Mouse (Mus musculus): Measurements from ENCODE around the gene Fam207a. TPM values are rescaled to one million over a fixed set of nuclear protein-coding genes. Genes with fewer than 3 reads are reported as not detected.

Gene Fam207a
- polyA plus RNA-seq, 1 experiment from 2014 or later: 43.6 TPM

DNA sequence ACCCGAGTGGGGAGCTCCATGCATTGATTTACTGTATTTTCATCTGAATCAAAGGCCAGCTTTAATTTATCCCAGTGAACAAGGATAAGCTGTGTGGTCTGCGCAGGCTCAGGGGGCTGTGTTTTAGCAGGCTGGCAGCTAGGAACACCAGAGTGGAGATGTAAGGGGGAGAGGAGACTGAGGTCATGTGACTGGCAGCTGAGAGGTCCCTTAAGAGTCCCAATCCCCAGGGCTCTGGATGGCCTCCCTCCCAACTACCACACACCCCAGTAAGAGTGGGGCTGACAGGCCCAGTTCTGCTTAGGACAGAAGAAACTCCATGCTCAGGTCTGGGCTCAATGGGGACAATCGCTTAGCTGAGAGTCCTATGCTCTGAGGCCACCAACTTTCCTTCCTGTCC is 29.8 kb downstream of the Fam207a start:
- no peak overlapping the region for H3K27ac ChIP-seq
- H3K27me3 ChIP-seq: no peaks in the 10 kb centered on the region
- no peak overlapping the region for H3K9ac ChIP-seq
- ATAC-seq (ENCODE audit: low FRiP score, low read depth): no peak
- no peaks in the 10 kb centered on the region for H3K9me3 ChIP-seq
- H3K4me3 ChIP-seq: no peak overlapping the region
- 81% methylated on average over 3 of the region's 3 CpGs for WGBS
- peaks cover 48% of the 10 kb centered on the region for H3K36me3 ChIP-seq
- H3K4me2 ChIP-seq (replicated peaks): no peak overlapping the region
- H3K4me1 ChIP-seq: peaks cover 10% of the 10 kb centered on the region

DNA sequence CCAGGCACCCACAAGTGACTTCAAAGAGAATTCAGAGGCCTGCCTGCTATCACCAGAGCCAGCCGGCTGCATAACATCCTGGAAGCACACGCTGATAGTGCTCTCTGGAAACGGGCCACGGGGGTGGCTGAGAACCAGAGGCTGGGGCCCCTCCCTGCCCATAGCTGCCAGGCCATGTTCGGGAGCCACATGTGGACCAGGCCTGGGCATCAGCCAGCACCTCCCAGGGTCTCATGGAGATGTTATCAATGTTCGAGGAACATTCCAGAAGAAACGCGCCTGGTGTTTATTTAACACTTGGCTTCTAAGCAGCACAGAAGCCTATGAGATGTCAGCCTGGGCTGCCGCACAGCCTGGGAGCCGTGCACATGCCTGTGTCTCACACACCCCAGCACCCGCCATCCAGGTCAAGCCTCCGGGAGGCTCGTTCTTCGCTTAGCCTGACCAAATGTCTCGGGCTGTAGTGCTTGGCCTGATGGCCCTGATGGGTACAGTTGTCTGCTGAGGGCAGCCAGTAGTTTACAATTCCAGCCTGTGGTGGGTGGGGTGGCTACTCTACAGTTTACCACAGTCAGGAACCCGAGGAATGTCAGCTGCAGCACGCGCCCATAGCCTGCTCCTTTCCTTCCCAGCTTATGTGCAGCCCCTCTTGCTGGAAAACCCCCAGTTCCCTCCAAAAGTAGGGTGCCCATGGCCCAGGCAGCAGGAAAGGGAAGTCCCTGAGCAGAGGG is 31.2 kb downstream of the Fam207a start:
- Histone ChIP-seq H3K4me2 (replicated peaks) (no peak overlapping the region), H3K9me3 (no peaks in the 10 kb centered on the region), H3K4me1 (peaks cover 10% of the 10 kb centered on the region), H3K36me3 (peaks cover 35% of the 10 kb centered on the region), H3K27me3 (no peaks in the 10 kb centered on the region), H3K27ac (peak overlapping the region; percentile 33; the same call in 1 of the 2 replicates), H3K4me3 (no peak overlapping the region), H3K9ac (peak overlapping the region; percentile 8; the same call in 1 of the 2 replicates)
- 32% methylated on average over 18 of the region's 18 CpGs for WGBS
- peak; percentile 38 for ATAC-seq (ENCODE audit: low FRiP score, low read depth)

GRCm38 (mm10) chr10:77481814-77482213 is 33.8 kb downstream of the Fam207a start:
- no peak for ATAC-seq (ENCODE audit: low FRiP score, low read depth)
- Histone ChIP-seq H3K4me3 (no peak overlapping the region), H3K36me3 (peaks cover 10% of the 10 kb centered on the region), H3K9me3 (no peaks in the 10 kb centered on the region), H3K4me1 (peaks cover 10% of the 10 kb centered on the region), H3K27ac (no peak overlapping the region), H3K27me3 (no peaks in the 10 kb centered on the region), H3K4me2 (replicated peaks) (no peak overlapping the region), H3K9ac (no peak overlapping the region)

- 80% methylated on average over 1 of the region's 1 CpGs for WGBS
- Histone ChIP-seq H3K27me3 (no peaks in the 10 kb centered on the region), H3K4me3 (no peak overlapping the region), H3K9me3 (no peaks in the 10 kb centered on the region), H3K36me3 (no peaks in the 10 kb centered on the region), H3K27ac (no peak overlapping the region), H3K4me1 (peaks cover 10% of the 10 kb centered on the region), H3K4me2 (replicated peaks) (no peak overlapping the region), H3K9ac (no peak overlapping the region)
- ATAC-seq (ENCODE audit: low FRiP score, low read depth): no peak
These were observed 35.6 kb downstream of the Fam207a start for GRCm38 (mm10) chr10:77479972-77480371.

DNA sequence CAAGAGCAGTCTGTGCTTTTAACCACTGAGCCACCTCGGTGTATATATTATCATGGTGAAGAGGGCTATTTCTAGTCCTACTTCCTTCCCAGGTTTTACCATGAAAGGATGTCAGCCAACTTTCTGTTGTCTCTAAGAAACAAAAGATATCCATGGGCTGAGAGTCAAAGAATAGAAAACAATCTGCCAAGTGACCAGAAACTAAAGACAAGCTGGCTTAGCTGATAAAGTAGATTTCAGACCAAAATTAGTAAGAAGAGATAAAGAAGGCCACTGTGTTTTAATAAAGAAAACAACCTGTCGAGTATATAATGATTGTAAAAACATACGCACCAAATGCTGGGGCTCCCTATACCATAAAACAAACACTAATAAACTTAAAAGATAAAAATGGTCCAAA is 38.7 kb downstream of the Fam207a start:
- no peaks in the 10 kb centered on the region for H3K27me3 ChIP-seq
- no peak overlapping the region for H3K4me2 ChIP-seq (replicated peaks)
- H3K36me3 ChIP-seq: no peaks in the 10 kb centered on the region
- no peak for ATAC-seq (ENCODE audit: low FRiP score, low read depth)
- no peaks in the 10 kb centered on the region for H3K9me3 ChIP-seq
- 87% methylated on average over 3 of the region's 3 CpGs for whole genome bisulfite sequencing
- H3K4me1 ChIP-seq: no peaks in the 10 kb centered on the region
- no peak overlapping the region for H3K27ac ChIP-seq
- H3K9ac ChIP-seq: no peak overlapping the region
- no peak overlapping the region for H3K4me3 ChIP-seq

DNA sequence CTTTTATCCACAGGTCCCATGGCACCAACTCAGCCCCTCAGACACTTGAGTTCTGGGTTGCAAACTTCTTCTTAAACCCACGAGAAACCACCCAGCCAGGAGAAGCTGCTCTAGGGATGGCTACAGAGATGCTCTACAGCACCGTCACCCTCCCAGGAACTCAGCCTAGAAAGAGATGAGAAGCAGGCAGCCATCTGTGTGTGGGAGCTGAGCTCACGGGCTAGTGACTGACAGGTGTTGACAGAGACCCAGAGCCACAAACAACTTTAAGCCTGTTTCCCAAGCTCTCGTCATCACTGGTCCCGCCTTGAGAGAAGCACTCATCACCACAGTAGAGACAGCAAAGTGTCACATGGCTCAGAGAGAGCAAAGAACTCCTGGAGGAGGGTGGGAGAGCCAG is 43.4 kb downstream of the Fam207a start:
- Histone ChIP-seq H3K9me3 (no peaks in the 10 kb centered on the region), H3K4me2 (replicated peaks) (no peak overlapping the region)
- WGBS: 67% methylated on average over 5 of the region's 5 CpGs

GRCm38 (mm10) chr10:77471512-77471911 is 44.1 kb downstream of the Fam207a start:
- Histone ChIP-seq H3K27me3 (no peaks in the 10 kb centered on the region), H3K36me3 (no peaks in the 10 kb centered on the region), H3K27ac (no peak overlapping the region), H3K4me1 (no peaks in the 10 kb centered on the region), H3K9ac (no peak overlapping the region), H3K4me2 (replicated peaks) (no peak overlapping the region), H3K9me3 (no peaks in the 10 kb centered on the region), H3K4me3 (no peak overlapping the region)
- WGBS: 82% methylated on average over 7 of the region's 7 CpGs
- ATAC-seq (ENCODE audit: low FRiP score, low read depth): no peak

More for the DNA sequence above, 43.4 kb downstream of the Fam207a start:
- Histone ChIP-seq H3K27ac (no peak overlapping the region), H3K4me3 (no peak overlapping the region), H3K27me3 (no peaks in the 10 kb centered on the region), H3K4me1 (no peaks in the 10 kb centered on the region), H3K36me3 (no peaks in the 10 kb centered on the region), H3K9ac (no peak overlapping the region)
- no peak for ATAC-seq (ENCODE audit: low FRiP score, low read depth)

GRCm38 (mm10) chr10:77470763-77471162 is 44.8 kb downstream of the Fam207a start:
- no peaks in the 10 kb centered on the region for H3K4me1 ChIP-seq
- H3K27me3 ChIP-seq: no peaks in the 10 kb centered on the region
- H3K4me3 ChIP-seq: no peak overlapping the region
- no peak overlapping the region for H3K9ac ChIP-seq
- no peak for ATAC-seq (ENCODE audit: low FRiP score, low read depth)
- no peaks in the 10 kb centered on the region for H3K9me3 ChIP-seq
- no peak overlapping the region for H3K27ac ChIP-seq
- no peaks in the 10 kb centered on the region for H3K36me3 ChIP-seq
- WGBS: 74% methylated on average over 3 of the region's 3 CpGs
- H3K4me2 ChIP-seq (replicated peaks): no peak overlapping the region

DNA sequence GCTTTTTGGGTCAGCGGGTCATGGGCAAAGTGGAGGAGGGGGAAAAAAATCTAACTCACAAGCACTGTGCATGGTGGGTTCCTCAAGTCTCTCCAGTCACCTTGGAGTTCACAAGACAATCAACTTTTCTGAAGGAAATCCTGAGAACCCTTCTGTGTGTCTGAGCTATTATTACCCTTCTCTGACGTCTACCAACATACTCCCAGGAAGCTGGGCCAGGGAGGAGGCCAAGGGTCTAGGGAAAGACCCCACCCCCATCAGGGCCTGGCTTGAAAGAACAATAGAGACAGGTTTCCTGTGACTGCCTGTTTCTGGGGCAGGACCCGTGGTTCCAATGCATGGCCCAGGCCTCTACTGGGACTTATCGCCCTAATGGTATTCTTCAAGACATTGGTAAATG is 46.9 kb downstream of the Fam207a start:
- Histone ChIP-seq H3K4me1 (peaks cover 2% of the 10 kb centered on the region), H3K36me3 (no peaks in the 10 kb centered on the region), H3K9me3 (no peaks in the 10 kb centered on the region), H3K27me3 (no peaks in the 10 kb centered on the region), H3K4me2 (replicated peaks) (no peak overlapping the region), H3K4me3 (no peak overlapping the region), H3K9ac (no peak overlapping the region), H3K27ac (no peak overlapping the region)
- WGBS: 66% methylated on average over 4 of the region's 4 CpGs
- ATAC-seq (ENCODE audit: low FRiP score, low read depth): no peak

DNA sequence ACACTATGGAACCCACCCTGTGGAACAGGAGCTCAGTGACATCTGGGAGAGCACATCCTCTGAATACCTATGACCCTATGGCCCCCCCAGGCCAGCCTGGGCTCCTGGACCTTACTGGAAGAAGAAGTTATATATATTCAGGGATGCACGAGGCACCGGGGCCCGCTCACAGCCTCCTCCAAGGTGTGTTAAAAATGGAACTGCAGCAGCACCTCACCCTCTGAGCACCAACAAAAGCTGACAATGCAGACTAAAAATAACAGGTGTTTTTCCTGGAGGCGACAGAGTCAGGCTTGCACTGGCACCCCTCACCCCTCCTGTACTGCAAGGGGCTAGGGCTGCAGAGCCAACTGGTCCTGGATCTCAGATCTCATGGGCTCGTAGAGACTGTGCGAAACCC is 48.2 kb downstream of the Fam207a start:
- ATAC-seq (ENCODE audit: low FRiP score, low read depth): no peak
- H3K9me3 ChIP-seq: no peaks in the 10 kb centered on the region
- H3K9ac ChIP-seq: no peak overlapping the region; the same call in 1 of the 2 replicates
- peaks cover 5% of the 10 kb centered on the region for H3K4me1 ChIP-seq
- no peaks in the 10 kb centered on the region for H3K27me3 ChIP-seq
- H3K36me3 ChIP-seq: no peaks in the 10 kb centered on the region
- H3K4me2 ChIP-seq (replicated peaks): no peak overlapping the region
- 82% methylated on average over 6 of the region's 6 CpGs for WGBS
- no peak overlapping the region for H3K4me3 ChIP-seq
- H3K27ac ChIP-seq: no peak overlapping the region

- no peak for ATAC-seq (ENCODE audit: low FRiP score, low read depth)
- WGBS: 80% methylated on average over 5 of the region's 5 CpGs
- peaks cover 5% of the 10 kb centered on the region for H3K4me1 ChIP-seq
- H3K9ac ChIP-seq: no peak overlapping the region
- no peaks in the 10 kb centered on the region for H3K9me3 ChIP-seq
- no peak overlapping the region for H3K27ac ChIP-seq
- no peaks in the 10 kb centered on the region for H3K27me3 ChIP-seq
- no peak overlapping the region for H3K4me2 ChIP-seq (replicated peaks)
- no peaks in the 10 kb centered on the region for H3K36me3 ChIP-seq
- no peak overlapping the region for H3K4me3 ChIP-seq
These were observed 49.7 kb downstream of the Fam207a start for GRCm38 (mm10) chr10:77465902-77466301.

GRCm38 (mm10) chr10:77464181-77464936 is 51.2 kb downstream of the Fam207a start:
- Histone ChIP-seq H3K9ac (no peak overlapping the region), H3K4me1 (peaks cover 5% of the 10 kb centered on the region), H3K4me3 (no peak overlapping the region), H3K27ac (no peak overlapping the region), H3K27me3 (no peaks in the 10 kb centered on the region), H3K4me2 (replicated peaks) (no peak overlapping the region), H3K9me3 (no peaks in the 10 kb centered on the region), H3K36me3 (no peaks in the 10 kb centered on the region)
- 59% methylated on average over 10 of the region's 10 CpGs for WGBS
- ATAC-seq (ENCODE audit: low FRiP score, low read depth): no peak
